Mouse (Mus musculus) myocyte (in vitro differentiated cells): ENCODE data around the gene Arhgef3.

ENCODE experiments used
- CEBPB ChIP-seq: IDR thresholded peaks from 2 replicates; pipeline ENCODE4 v1.6.1; 2011; ENCODE audit warnings: mild to moderate bottlenecking, moderate library complexity; ENCODE audit not compliant: poor library complexity, insufficient read depth, severe bottlenecking
- POLR2A ChIP-seq: IDR thresholded peaks from one replicate; pipeline ENCODE4 v1.6.1; 2011; ENCODE audit warnings: low read depth, mild to moderate bottlenecking, control low read depth, moderate library complexity; ENCODE audit not compliant: insufficient read length
- POLR2AphosphoS2 ChIP-seq: IDR thresholded peaks from one replicate; pipeline ENCODE4 v1.6.1; 2011; ENCODE audit warnings: low read depth, control low read depth; ENCODE audit not compliant: insufficient read length
- SRF ChIP-seq: IDR thresholded peaks from one replicate; pipeline ENCODE4 v1.6.1; 2011; ENCODE audit warnings: low read depth; ENCODE audit not compliant: control insufficient read depth, insufficient read length
- TCF12 ChIP-seq: IDR thresholded peaks from one replicate; pipeline ENCODE4 v1.6.1; 2011; ENCODE audit warnings: mild to moderate bottlenecking, control low read depth; ENCODE audit not compliant: poor library complexity, insufficient read depth, severe bottlenecking
- TCF3 ChIP-seq: IDR thresholded peaks from one replicate; pipeline ENCODE4 v1.6.1; 2011; ENCODE audit warnings: low read depth, control low read depth; ENCODE audit not compliant: insufficient read length

- TF ChIP-seq POLR2A, result no peak
- no peak for TF ChIP-seq TCF12
- TF ChIP-seq SRF, result no peak
- TF ChIP-seq POLR2AphosphoS2, result no peak
- no peak for TF ChIP-seq TCF3
- no peak for TF ChIP-seq CEBPB
Measured at GRCm38 (mm10) chr14:27272835-27273138, 158.1 kb downstream of the Arhgef3 start.
